Mouse (Mus musculus): ENCODE results near the gene Hjurp. TPM values are rescaled to one million over a fixed set of nuclear protein-coding genes. Genes with fewer than 3 reads are reported as not detected.

Hjurp gene
- polyA plus RNA-seq (2014; fragmentation: Nextera tagmentation; extraction: Ambion mirVana) = 174 and 204 TPM in 2 replicates

DNA sequence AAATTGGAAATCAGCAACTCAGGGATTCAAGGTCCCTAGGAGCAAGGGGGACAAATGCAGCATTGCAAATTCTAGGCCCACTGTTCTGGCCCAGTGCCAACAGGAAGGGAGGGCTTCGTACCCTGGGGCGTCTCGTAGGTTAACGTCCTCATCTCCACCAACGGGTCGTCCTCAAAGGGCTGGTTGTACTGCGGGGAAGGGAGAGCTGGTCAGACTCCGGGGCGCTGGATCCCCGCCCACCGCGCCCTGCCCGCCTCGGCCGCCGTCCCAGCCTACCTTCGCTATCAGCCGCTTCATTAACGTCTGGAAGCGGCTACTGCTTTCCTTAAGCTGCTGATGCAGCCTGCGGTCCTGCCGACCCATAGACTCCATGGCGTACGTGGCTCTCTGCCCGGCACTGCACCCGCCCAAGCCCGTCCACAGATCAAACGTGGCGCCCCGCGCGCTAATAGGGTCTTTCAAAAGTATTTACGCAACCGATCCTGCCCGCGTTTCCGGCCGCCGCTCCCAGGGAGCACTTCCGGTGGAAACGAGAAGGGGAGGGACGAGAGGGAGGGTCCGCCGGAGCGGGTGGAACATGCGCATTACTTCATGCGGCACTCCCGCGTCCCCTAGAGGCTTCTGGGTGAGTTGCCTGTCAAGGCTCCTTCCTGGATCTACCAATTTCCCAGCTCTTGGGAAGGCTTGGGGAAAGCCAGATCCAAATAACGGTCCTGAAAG is at the start of gene Hjurp, which contains the start of gene Trpm8:
Gene Hjurp (minus strand): TSS at position 536 of the 720 bp plus-strand sequence.
Gene Trpm8 (plus strand): TSS at position 564 of the 720 bp plus-strand sequence.
- H3K9me3 ChIP-seq (ENCODE audit: control insufficient read depth, low read length) = peaks cover 16% of the 10 kb centered on the region
- WGBS = under 1% methylated on average over 50 of the region's 50 CpGs
- H3K4me1 ChIP-seq (ENCODE audit: control insufficient read depth, insufficient read depth, low read length) = peaks cover 8% of the 10 kb centered on the region
- peak within 1 kb of the TSS; percentile 57 for H3K4me2 ChIP-seq (ENCODE audit: low read depth, severe bottlenecking)
- peak; percentile 100 for DNase-seq (ENCODE audit: low spot score)
- ATAC-seq (ENCODE audit: insufficient number of reproducible peaks, low FRiP score, low TSS enrichment, low read depth) = peak; percentile 95
- H3K27ac ChIP-seq (replicated peaks; ENCODE audit: low read depth, low read length) = peak within 1 kb of the TSS; percentile 80
- H3K36me3 ChIP-seq (ENCODE audit: control insufficient read depth, insufficient read depth, low read length) = peaks cover 30% of the 10 kb centered on the region
- peak within 1 kb of the TSS; percentile 73 for H3K4me3 ChIP-seq (ENCODE audit: low read depth, low read length)
- no peaks in the 10 kb centered on the region for H3K27me3 ChIP-seq (ENCODE audit: control insufficient read depth, insufficient read depth, low read length)
- peak within 1 kb of the TSS; percentile 84 for H3K9ac ChIP-seq (ENCODE audit: low read length)

DNA sequence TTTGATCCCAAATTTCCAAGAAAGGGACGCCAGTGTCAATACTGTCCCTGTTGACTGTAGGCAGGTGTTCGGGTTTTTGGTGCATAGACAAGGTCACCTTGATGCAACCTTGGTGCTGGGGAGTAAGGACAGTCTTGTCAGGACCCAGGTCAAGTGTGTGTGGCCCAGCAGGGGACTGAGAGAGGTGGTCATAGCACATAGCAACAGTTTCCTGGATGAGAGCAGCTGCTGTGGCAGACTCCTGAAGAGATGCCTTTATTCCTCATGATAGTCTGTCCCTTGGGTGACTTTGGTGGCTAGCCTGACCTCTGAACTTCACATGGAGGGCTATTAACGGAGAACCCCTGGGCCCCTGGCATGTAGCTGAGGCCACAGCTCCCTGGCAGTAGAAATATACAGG is 45.7 kb upstream of the Hjurp start:
- Histone ChIP-seq H3K27ac (replicated peaks; ENCODE audit: low read depth, low read length) (no peak overlapping the region), H3K36me3 (ENCODE audit: control insufficient read depth, insufficient read depth, low read length) (no peaks in the 10 kb centered on the region)

GRCm38 (mm10) chr1:88322146-88322545 is 44.7 kb upstream of the Hjurp start:
- Histone ChIP-seq H3K9ac (ENCODE audit: low read length) (no peak overlapping the region), H3K27me3 (ENCODE audit: control insufficient read depth, insufficient read depth, low read length) (no peaks in the 10 kb centered on the region), H3K4me1 (ENCODE audit: control insufficient read depth, insufficient read depth, low read length) (no peaks in the 10 kb centered on the region), H3K4me3 (ENCODE audit: low read depth, low read length) (no peak overlapping the region), H3K9me3 (ENCODE audit: control insufficient read depth, low read length) (no peaks in the 10 kb centered on the region), H3K36me3 (ENCODE audit: control insufficient read depth, insufficient read depth, low read length) (no peaks in the 10 kb centered on the region), H3K27ac (replicated peaks; ENCODE audit: low read depth, low read length) (no peak overlapping the region), H3K4me2 (ENCODE audit: low read depth, severe bottlenecking) (no peak overlapping the region)
- ATAC-seq (ENCODE audit: insufficient number of reproducible peaks, low FRiP score, low TSS enrichment, low read depth) (no peak), DNase-seq (ENCODE audit: low spot score) (no peak)

More for the DNA sequence above, 45.7 kb upstream of the Hjurp start:
- Histone ChIP-seq H3K4me2 (ENCODE audit: low read depth, severe bottlenecking) (no peak overlapping the region), H3K27me3 (ENCODE audit: control insufficient read depth, insufficient read depth, low read length) (no peaks in the 10 kb centered on the region), H3K4me1 (ENCODE audit: control insufficient read depth, insufficient read depth, low read length) (no peaks in the 10 kb centered on the region), H3K4me3 (ENCODE audit: low read depth, low read length) (no peak overlapping the region), H3K9ac (ENCODE audit: low read length) (no peak overlapping the region), H3K9me3 (ENCODE audit: control insufficient read depth, low read length) (no peaks in the 10 kb centered on the region)
- WGBS = 79% methylated on average over 3 of the region's 3 CpGs
- DNase-seq (ENCODE audit: low spot score) = no peak
- ATAC-seq (ENCODE audit: insufficient number of reproducible peaks, low FRiP score, low TSS enrichment, low read depth) = no peak

DNA sequence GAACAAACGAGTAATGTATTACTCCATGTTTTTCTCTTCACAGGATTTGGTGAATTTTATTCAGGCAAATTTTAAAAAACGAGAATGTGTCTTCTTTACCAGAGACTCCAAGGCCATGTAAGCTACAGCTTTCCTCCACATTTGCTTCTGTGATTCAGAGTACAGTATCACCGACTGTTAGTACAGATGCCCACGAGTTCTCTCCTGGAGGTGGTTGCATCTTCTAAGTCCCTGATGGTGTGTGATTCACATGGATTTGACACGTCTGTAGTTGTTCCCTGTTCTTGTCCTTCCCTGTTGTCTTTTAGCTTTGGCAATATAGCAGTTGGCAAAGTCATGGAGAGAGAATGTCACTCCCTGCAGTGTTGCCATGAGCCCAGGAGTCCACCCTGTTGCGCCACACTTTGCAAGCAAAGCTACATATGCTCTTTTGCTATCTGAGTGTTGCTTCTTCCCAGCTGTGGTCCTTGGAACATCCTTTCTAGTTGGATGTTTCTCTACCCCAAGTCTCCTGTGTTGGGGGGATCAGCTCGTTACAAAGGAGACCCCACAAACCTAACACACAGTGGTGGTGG is 43.5 kb upstream of the Hjurp start:
- H3K4me2 ChIP-seq (ENCODE audit: low read depth, severe bottlenecking) = no peak overlapping the region
- no peak overlapping the region for H3K9ac ChIP-seq (ENCODE audit: low read length)
- H3K27ac ChIP-seq (replicated peaks; ENCODE audit: low read depth, low read length) = no peak overlapping the region
- no peaks in the 10 kb centered on the region for H3K9me3 ChIP-seq (ENCODE audit: control insufficient read depth, low read length)
- no peak overlapping the region for H3K4me3 ChIP-seq (ENCODE audit: low read depth, low read length)
- H3K36me3 ChIP-seq (ENCODE audit: control insufficient read depth, insufficient read depth, low read length) = no peaks in the 10 kb centered on the region
- no peaks in the 10 kb centered on the region for H3K4me1 ChIP-seq (ENCODE audit: control insufficient read depth, insufficient read depth, low read length)
- 81% methylated on average over 7 of the region's 7 CpGs for WGBS
- no peaks in the 10 kb centered on the region for H3K27me3 ChIP-seq (ENCODE audit: control insufficient read depth, insufficient read depth, low read length)
- ATAC-seq (ENCODE audit: insufficient number of reproducible peaks, low FRiP score, low TSS enrichment, low read depth) = no peak
- no peak for DNase-seq (ENCODE audit: low spot score)

GRCm38 (mm10) chr1:88318531-88319060 is 41.2 kb upstream of the Hjurp start:
- ATAC-seq (ENCODE audit: insufficient number of reproducible peaks, low FRiP score, low TSS enrichment, low read depth) (no peak), DNase-seq (ENCODE audit: low spot score) (peak; percentile 78)
- Histone ChIP-seq H3K4me1 (ENCODE audit: control insufficient read depth, insufficient read depth, low read length) (no peaks in the 10 kb centered on the region), H3K9ac (ENCODE audit: low read length) (no peak overlapping the region), H3K27ac (replicated peaks; ENCODE audit: low read depth, low read length) (no peak overlapping the region), H3K9me3 (ENCODE audit: control insufficient read depth, low read length) (no peaks in the 10 kb centered on the region), H3K27me3 (ENCODE audit: control insufficient read depth, insufficient read depth, low read length) (no peaks in the 10 kb centered on the region), H3K4me3 (ENCODE audit: low read depth, low read length) (no peak overlapping the region), H3K4me2 (ENCODE audit: low read depth, severe bottlenecking) (no peak overlapping the region), H3K36me3 (ENCODE audit: control insufficient read depth, insufficient read depth, low read length) (no peaks in the 10 kb centered on the region)
- 72% methylated on average over 6 of the region's 6 CpGs for WGBS

- Histone ChIP-seq H3K4me3 (ENCODE audit: low read depth, low read length) (no peak overlapping the region), H3K4me1 (ENCODE audit: control insufficient read depth, insufficient read depth, low read length) (no peaks in the 10 kb centered on the region), H3K9ac (ENCODE audit: low read length) (no peak overlapping the region), H3K4me2 (ENCODE audit: low read depth, severe bottlenecking) (no peak overlapping the region), H3K9me3 (ENCODE audit: control insufficient read depth, low read length) (no peaks in the 10 kb centered on the region), H3K36me3 (ENCODE audit: control insufficient read depth, insufficient read depth, low read length) (no peaks in the 10 kb centered on the region), H3K27ac (replicated peaks; ENCODE audit: low read depth, low read length) (no peak overlapping the region), H3K27me3 (ENCODE audit: control insufficient read depth, insufficient read depth, low read length) (no peaks in the 10 kb centered on the region)
- ATAC-seq (ENCODE audit: insufficient number of reproducible peaks, low FRiP score, low TSS enrichment, low read depth) = no peak
- WGBS = 77% methylated on average over 1 of the region's 1 CpGs
- DNase-seq (ENCODE audit: low spot score) = no peak
Measured at GRCm38 (mm10) chr1:88317279-88317678, 39.8 kb upstream of the Hjurp start.

GRCm38 (mm10) chr1:88310349-88310748 is 32.9 kb upstream of the Hjurp start:
- no peak for DNase-seq (ENCODE audit: low spot score)
- 68% methylated on average over 3 of the region's 3 CpGs for WGBS
- H3K4me1 ChIP-seq (ENCODE audit: control insufficient read depth, insufficient read depth, low read length) = no peaks in the 10 kb centered on the region
- no peak overlapping the region for H3K9ac ChIP-seq (ENCODE audit: low read length)
- no peaks in the 10 kb centered on the region for H3K27me3 ChIP-seq (ENCODE audit: control insufficient read depth, insufficient read depth, low read length)
- H3K4me2 ChIP-seq (ENCODE audit: low read depth, severe bottlenecking) = no peak overlapping the region
- H3K9me3 ChIP-seq (ENCODE audit: control insufficient read depth, low read length) = peaks cover 39% of the 10 kb centered on the region
- ATAC-seq (ENCODE audit: insufficient number of reproducible peaks, low FRiP score, low TSS enrichment, low read depth) = no peak
- H3K36me3 ChIP-seq (ENCODE audit: control insufficient read depth, insufficient read depth, low read length) = no peaks in the 10 kb centered on the region
- H3K27ac ChIP-seq (replicated peaks; ENCODE audit: low read depth, low read length) = no peak overlapping the region
- H3K4me3 ChIP-seq (ENCODE audit: low read depth, low read length) = no peak overlapping the region

DNA sequence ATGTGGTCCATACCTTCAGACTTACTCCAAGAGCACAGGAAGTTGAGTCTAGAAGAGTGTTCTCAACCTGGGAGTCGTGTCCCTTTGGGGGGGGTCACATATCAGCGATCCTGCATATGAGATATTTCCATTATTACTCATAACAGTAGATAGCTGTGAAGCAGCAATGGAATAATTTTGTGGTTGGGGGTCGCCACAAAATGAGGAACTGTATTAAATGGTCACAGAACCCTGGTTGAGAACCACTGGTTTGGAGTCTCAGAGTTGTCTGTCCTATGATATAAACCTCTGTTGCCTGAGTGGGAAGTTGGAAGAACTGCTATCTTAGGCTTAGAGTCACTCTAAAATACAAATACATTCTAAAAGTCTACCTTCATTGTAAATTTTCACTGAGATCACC is 32.5 kb upstream of the Hjurp start:
- WGBS = 53% methylated on average over 3 of the region's 3 CpGs
- H3K36me3 ChIP-seq (ENCODE audit: control insufficient read depth, insufficient read depth, low read length) = no peaks in the 10 kb centered on the region
- DNase-seq (ENCODE audit: low spot score) (no peak), ATAC-seq (ENCODE audit: insufficient number of reproducible peaks, low FRiP score, low TSS enrichment, low read depth) (peak; percentile 9; the same call in 1 of the 2 replicates)
- no peaks in the 10 kb centered on the region for H3K27me3 ChIP-seq (ENCODE audit: control insufficient read depth, insufficient read depth, low read length)
- H3K4me1 ChIP-seq (ENCODE audit: control insufficient read depth, insufficient read depth, low read length) = no peaks in the 10 kb centered on the region
- no peak overlapping the region for H3K27ac ChIP-seq (replicated peaks; ENCODE audit: low read depth, low read length)
- H3K9me3 ChIP-seq (ENCODE audit: control insufficient read depth, low read length) = peaks cover 42% of the 10 kb centered on the region
- H3K9ac ChIP-seq (ENCODE audit: low read length) = no peak overlapping the region
- no peak overlapping the region for H3K4me3 ChIP-seq (ENCODE audit: low read depth, low read length)
- no peak overlapping the region for H3K4me2 ChIP-seq (ENCODE audit: low read depth, severe bottlenecking)
